In genomic region chr1:82554443-82554850, GRCm38 (mm10) we compare ENCODE assay signal across 8 mouse cellular contexts. TPM values are rescaled to one million over a fixed set of nuclear protein-coding genes. Genes with fewer than 3 reads are reported as not detected.
DNase-seq lines count a peak whose midpoint lies in the region; ATAC-seq and TF ChIP-seq lines count a peak whose summit lies in the region.

No protein-coding gene starts in this region.

- ATAC-seq in embryonic facial prominence, embryonic 14.5 days (ENCODE audit: low read depth): 0 out of 2 replicates have a peak, but pooled peaks have one; percentile 62
- ATAC-seq in hindbrain, embryonic 16.5 days: peak; percentile 77

- peak; percentile 84 for TF ChIP-seq RAD21 in MEL (IDR thresholded peaks at IDR 0.05; ENCODE audit: low read depth, low read length)

- no peak overlapping the region for H3K4me2 ChIP-seq in embryonic facial prominence, embryonic 14.5 days (ENCODE audit: low read depth, low read length)
- no peak overlapping the region; the same call in 1 of the 2 replicates for H3K4me2 ChIP-seq in hindbrain, embryonic 16.5 days (ENCODE audit: low read length)

- no peaks in the 10 kb centered on the region; the same call in 1 of the 2 replicates for H3K36me3 ChIP-seq in kidney, adult 2 months (ENCODE audit: control insufficient read depth, insufficient read depth, low read length)
- no peaks in the 10 kb centered on the region for H3K36me3 ChIP-seq in MEL (ENCODE audit: control insufficient read depth in 1 of 2, insufficient read depth in 2 of 2, low read length in 2 of 2)
- no peaks in the 10 kb centered on the region for H3K36me3 ChIP-seq in embryonic facial prominence, embryonic 14.5 days (ENCODE audit: control insufficient read depth, insufficient read depth, low read length)
- H3K36me3 ChIP-seq in hindbrain, embryonic 16.5 days (ENCODE audit: control insufficient read depth, insufficient read depth, low read length): no peaks in the 10 kb centered on the region
- no peaks in the 10 kb centered on the region for H3K36me3 ChIP-seq in splenic B cell, adult 2 months (ENCODE audit: control insufficient read depth, insufficient read depth, low read length, poor library complexity, severe bottlenecking)

- H3K27me3 ChIP-seq in kidney, adult 2 months (replicated peaks; ENCODE audit: control insufficient read depth, insufficient read depth, low read length): no peaks in the 10 kb centered on the region
- H3K27me3 ChIP-seq in MEL (ENCODE audit: control insufficient read depth in 1 of 2, insufficient read depth in 2 of 2, low read length in 2 of 2): peaks cover 2 to 5% of the 10 kb centered on the region in 2 experiments; a peak in 2 of 4 replicates
- H3K27me3 ChIP-seq in embryonic facial prominence, embryonic 14.5 days (replicated peaks; ENCODE audit: control insufficient read depth, insufficient read depth, low read length): no peaks in the 10 kb centered on the region
- no peaks in the 10 kb centered on the region for H3K27me3 ChIP-seq in hindbrain, embryonic 16.5 days (replicated peaks; ENCODE audit: control insufficient read depth, insufficient read depth, low read length)
- H3K27me3 ChIP-seq in splenic B cell, adult 2 months (ENCODE audit: control insufficient read depth, insufficient read depth, low read length, poor library complexity, severe bottlenecking): no peaks in the 10 kb centered on the region

- H3K27ac ChIP-seq in kidney, adult 2 months (ENCODE audit: insufficient read depth, low read depth, low read length): 0 out of 2 replicates have a peak overlapping the region, but pooled peaks have one; percentile 39
- H3K27ac ChIP-seq in MEL (ENCODE audit: control insufficient read depth, low read depth, low read length): no peak overlapping the region
- H3K27ac ChIP-seq in embryonic facial prominence, embryonic 14.5 days (replicated peaks; ENCODE audit: low read depth, low read length): no peak overlapping the region
- no peak overlapping the region for H3K27ac ChIP-seq in hindbrain, embryonic 16.5 days (ENCODE audit: low read depth, low read length)

- peak; percentile 62 for TF ChIP-seq CTCF in kidney, adult 2 months (conservative IDR thresholded peaks at IDR 0.05; ENCODE audit: insufficient read depth, insufficient read length, low read depth, low read length)
- TF ChIP-seq CTCF in MEL (IDR thresholded peaks at IDR 0.05 in 2 of 3, conservative IDR thresholded peaks at IDR 0.05 in 1 of 3; ENCODE audit: control insufficient read depth in 1 of 3, insufficient read depth in 1 of 3, low read depth in 2 of 3, low read length in 3 of 3, poor library complexity in 1 of 3, severe bottlenecking in 1 of 3): peak; percentile 37 to 81 (median 75); a peak in 5 of 6 replicates

- H3K9ac ChIP-seq in MEL (ENCODE audit: control insufficient read depth, low read depth, low read length, poor library complexity, severe bottlenecking): no peak overlapping the region
- no peak overlapping the region for H3K9ac ChIP-seq in embryonic facial prominence, embryonic 14.5 days (ENCODE audit: low read depth, low read length)
- H3K9ac ChIP-seq in hindbrain, embryonic 16.5 days (ENCODE audit: low read depth, low read length): no peak overlapping the region

- no peak overlapping the region for H3K4me3 ChIP-seq in kidney, adult 2 months (ENCODE audit: insufficient read depth, low read depth, low read length)
- H3K4me3 ChIP-seq in MEL (ENCODE audit: control insufficient read depth in 1 of 2, insufficient read depth in 1 of 2, low read depth in 2 of 2, low read length in 2 of 2): no peak overlapping the region
- H3K4me3 ChIP-seq in embryonic facial prominence, embryonic 14.5 days (ENCODE audit: low read depth, low read length): no peak overlapping the region
- H3K4me3 ChIP-seq in hindbrain, embryonic 16.5 days (ENCODE audit: low read length): no peak overlapping the region

- no peaks in the 10 kb centered on the region for H3K9me3 ChIP-seq in MEL (replicated peaks; ENCODE audit: insufficient read depth, low read length)
- no peaks in the 10 kb centered on the region for H3K9me3 ChIP-seq in embryonic facial prominence, embryonic 14.5 days (ENCODE audit: control insufficient read depth, low read length)
- H3K9me3 ChIP-seq in hindbrain, embryonic 16.5 days (ENCODE audit: control insufficient read depth, low read length): no peaks in the 10 kb centered on the region

- no peak for TF ChIP-seq POLR2A in kidney, adult 2 months (IDR thresholded peaks at IDR 0.05; ENCODE audit: low read depth, low read length)
- TF ChIP-seq POLR2A in MEL (IDR thresholded peaks at IDR 0.05; ENCODE audit: control insufficient read depth in 1 of 2, insufficient read depth in 1 of 2, low read depth in 1 of 2, low read length in 2 of 2, poor library complexity in 1 of 2): no peak

- TF ChIP-seq EP300 in MEL (IDR thresholded peaks at IDR 0.05; ENCODE audit: low read depth in 1 of 2, low read length in 2 of 2): no peak

- 29% methylated on average over 6 of the region's 6 CpGs for WGBS in kidney, adult 2 months
- 39% methylated on average over 6 of the region's 6 CpGs for WGBS in embryonic facial prominence, embryonic 14.5 days
- 37% methylated on average over 6 of the region's 6 CpGs for WGBS in hindbrain, embryonic 16.5 days

- H3K79me2 ChIP-seq in MEL (ENCODE audit: control insufficient read depth, insufficient read depth, low read length, poor library complexity): no peaks in the 10 kb centered on the region

- peak; percentile 39 for DNase-seq in kidney, adult 2 months
- no peak for DNase-seq in kidney, adult 8-10 months
- peak; percentile 56 for DNase-seq in MEL (ENCODE audit: low read depth, low spot score)
- peak; percentile 50 for DNase-seq in embryonic facial prominence, embryonic 14.5 days (ENCODE audit: low spot score)
- peak; percentile 33 for DNase-seq in lung, postnatal 10 days
- peak; percentile 26 for DNase-seq in splenic B cell, adult 2 months (ENCODE audit: low read depth, low spot score)
- no peak for DNase-seq in urinary bladder, adult 18-20 months (ENCODE audit: low spot score in 2 of 2)

- peaks cover 5% of the 10 kb centered on the region for H3K4me1 ChIP-seq in kidney, adult 2 months (ENCODE audit: control insufficient read depth, insufficient read depth, low read length)
- no peaks in the 10 kb centered on the region for H3K4me1 ChIP-seq in MEL (ENCODE audit: control insufficient read depth in 1 of 2, insufficient read depth in 2 of 2, low read length in 2 of 2)
- no peaks in the 10 kb centered on the region for H3K4me1 ChIP-seq in embryonic facial prominence, embryonic 14.5 days (ENCODE audit: control insufficient read depth, insufficient read depth, low read length)
- no peaks in the 10 kb centered on the region for H3K4me1 ChIP-seq in hindbrain, embryonic 16.5 days (ENCODE audit: control insufficient read depth, insufficient read depth, low read depth, low read length)

TF ChIP-seq in MEL, 35 proteins besides CTCF, POLR2A, EP300 and RAD21:
- TF ChIP-seq ZC3H11A (IDR thresholded peaks at IDR 0.05; ENCODE audit: low read depth, low read length): peak; percentile 88
- TF ChIP-seq SMC3 (IDR thresholded peaks at IDR 0.05; ENCODE audit: low read depth, low read length): peak; percentile 85
- no peak for TF ChIP-seq USF2 (IDR thresholded peaks at IDR 0.05; ENCODE audit: borderline replicate concordance in 1 of 2, insufficient read depth in 1 of 2, low read depth in 1 of 2, low read length in 2 of 2)

RNA-seq across cellular contexts. Expression of gene Col4a4, which starts 32.2 kb away (rescaled TPM):
- polyA plus RNA-seq in kidney, adult 2 months (2012; rRNA removed): 29.4 and 32.7 TPM in 2 replicates
- not detected in 2 replicates for total RNA-seq in MEL (2012; rRNA removed)
- under 1 TPM in 1 of 2 experiments, not detected in 1; 0.03 TPM for polyA plus RNA-seq in MEL (2012; ENCODE audit: insufficient read depth in 1 of 2, insufficient read length in 2 of 2, low read depth in 1 of 2, low replicate concordance in 2 of 2, missing spikeins in 1 of 2)
- 0.14 and 0.19 TPM in 2 replicates for polyA plus RNA-seq in embryonic facial prominence, embryonic 14.5 days (2014; fragmentation: Nextera tagmentation; extraction: Ambion mirVana)
- polyA plus RNA-seq in hindbrain, embryonic 16.5 days (2015; fragmentation: Nextera tagmentation; extraction: Ambion mirVana): 0.25 and 0.41 TPM in 2 replicates

RNA-seq across cellular contexts. Expression of gene Col4a3, which starts 32.3 kb away (rescaled TPM):
- polyA plus RNA-seq in kidney, adult 2 months (2012; rRNA removed): 57.7 and 78.6 TPM in 2 replicates
- total RNA-seq in MEL (2012; rRNA removed): 0.19 and 0.65 TPM in 2 replicates
- polyA plus RNA-seq in MEL (2012; ENCODE audit: insufficient read depth in 1 of 2, insufficient read length in 2 of 2, low read depth in 1 of 2, low replicate concordance in 2 of 2, missing spikeins in 1 of 2): under 1 TPM in 1 of 2 experiments, not detected in 1; 0.47 TPM
- polyA plus RNA-seq in embryonic facial prominence, embryonic 14.5 days (2014; fragmentation: Nextera tagmentation; extraction: Ambion mirVana): 0.13 and 0.24 TPM in 2 replicates
- polyA plus RNA-seq in hindbrain, embryonic 16.5 days (2015; fragmentation: Nextera tagmentation; extraction: Ambion mirVana): 0.46 and 0.60 TPM in 2 replicates

Comparison
In these comparisons a context has a peak if more than half of its experiments do, and no peak if none do; other contexts are left out.
1. DNase-seq: peak in kidney, adult 2 months (single experiment), MEL (single experiment), embryonic facial prominence, embryonic 14.5 days (single experiment), lung, postnatal 10 days (single experiment) and splenic B cell, adult 2 months (single experiment); none in kidney, adult 8-10 months (0 of 2) and urinary bladder, adult 18-20 months (0 of 2).
2. RNA of gene Col4a4, which starts 32.2 kb away (polyA plus RNA-seq): 29.4 to 32.7 TPM in kidney, adult 2 months; 0.25 to 0.41 TPM in hindbrain, embryonic 16.5 days, 0.14 to 0.19 TPM in embryonic facial prominence, embryonic 14.5 days and 0.03 TPM in MEL; every median in the first group is over 10 times any median in the second.